Mouse (Mus musculus): ENCODE data around the gene Chrnb2.
A peak's percentile ranks its signal among the peaks of the same experiment; 100 is the strongest.

Gene Chrnb2

DNA sequence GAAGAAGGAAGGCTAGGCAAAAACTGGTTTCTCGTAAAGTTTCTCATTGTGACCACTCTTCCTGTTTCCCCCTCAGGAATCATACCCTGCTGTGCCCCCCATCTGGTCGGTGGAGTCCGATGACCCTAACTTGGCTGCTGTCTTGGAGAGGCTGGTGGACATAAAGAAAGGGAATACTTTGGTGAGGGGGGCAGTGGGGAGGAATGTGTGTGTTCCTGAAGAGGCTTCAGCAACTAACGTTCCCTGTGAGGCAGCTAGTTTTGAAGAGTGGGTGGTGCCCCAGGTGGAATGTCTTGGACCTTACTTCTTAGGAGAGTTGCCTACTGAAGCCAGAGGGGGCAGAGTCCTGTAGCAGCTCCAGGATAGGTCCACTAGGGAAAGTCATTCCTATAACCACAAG is 11.6 kb upstream of the Chrnb2 start:
- no peak for DNase-seq

DNA sequence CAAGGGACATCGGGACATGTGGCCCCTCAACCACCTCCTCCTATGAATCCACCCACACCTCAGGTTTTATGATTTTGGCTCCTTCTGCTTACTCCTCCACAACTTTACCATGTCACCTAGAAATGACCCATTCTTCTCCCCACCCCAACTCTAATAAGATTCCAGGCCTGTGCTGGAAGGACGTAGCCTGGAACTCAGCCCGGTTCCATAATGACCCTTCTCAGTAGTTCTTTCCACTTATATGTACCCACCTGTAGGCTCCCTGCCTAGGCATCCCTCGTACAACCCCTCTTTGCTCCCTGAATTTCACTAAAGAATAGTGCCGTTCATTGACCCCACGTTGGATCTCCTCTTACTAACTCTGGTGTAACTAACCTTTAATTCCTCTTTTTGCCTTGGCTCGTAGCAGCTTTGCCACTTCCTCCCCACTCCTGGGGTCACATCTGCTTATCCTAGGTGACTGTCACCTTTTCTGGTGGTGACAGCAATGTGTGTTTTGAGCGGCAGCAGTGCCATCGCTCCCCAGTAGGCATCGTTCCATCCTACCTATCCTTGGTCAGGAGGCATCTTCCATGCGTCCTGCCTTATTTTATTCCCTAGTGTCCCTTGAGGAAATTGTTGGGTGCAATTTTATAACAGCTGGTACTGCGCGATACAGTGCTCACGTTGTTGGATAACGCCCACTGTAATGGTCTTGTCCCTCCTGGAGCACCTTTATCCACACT is 10.0 kb upstream of the Chrnb2 start:
- no peak for DNase-seq

DNA sequence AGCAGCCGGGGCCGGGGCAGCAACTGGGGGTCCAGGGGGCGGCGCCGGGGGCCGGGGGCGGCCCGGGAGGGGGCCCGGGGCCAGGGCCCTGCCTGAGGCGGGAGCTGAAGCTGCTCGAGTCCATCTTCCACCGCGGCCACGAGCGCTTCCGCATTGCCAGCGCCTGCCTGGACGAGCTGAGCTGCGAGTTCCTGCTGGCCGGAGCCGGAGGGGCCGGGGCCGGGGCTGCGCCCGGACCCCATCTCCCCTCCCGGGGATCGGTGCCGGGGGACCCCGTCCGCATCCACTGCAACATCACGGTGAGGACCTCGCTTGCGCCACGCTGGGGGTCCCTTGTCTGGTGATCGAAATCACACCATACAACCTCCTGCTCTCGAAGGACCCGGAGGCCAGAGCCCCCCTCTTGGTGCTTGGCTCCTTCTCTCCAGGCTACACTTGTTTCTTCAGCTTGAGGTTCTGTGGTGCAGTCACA is 9.3 kb upstream of the Chrnb2 start:
- peak; percentile 46 to 49 for DNase-seq

DNA sequence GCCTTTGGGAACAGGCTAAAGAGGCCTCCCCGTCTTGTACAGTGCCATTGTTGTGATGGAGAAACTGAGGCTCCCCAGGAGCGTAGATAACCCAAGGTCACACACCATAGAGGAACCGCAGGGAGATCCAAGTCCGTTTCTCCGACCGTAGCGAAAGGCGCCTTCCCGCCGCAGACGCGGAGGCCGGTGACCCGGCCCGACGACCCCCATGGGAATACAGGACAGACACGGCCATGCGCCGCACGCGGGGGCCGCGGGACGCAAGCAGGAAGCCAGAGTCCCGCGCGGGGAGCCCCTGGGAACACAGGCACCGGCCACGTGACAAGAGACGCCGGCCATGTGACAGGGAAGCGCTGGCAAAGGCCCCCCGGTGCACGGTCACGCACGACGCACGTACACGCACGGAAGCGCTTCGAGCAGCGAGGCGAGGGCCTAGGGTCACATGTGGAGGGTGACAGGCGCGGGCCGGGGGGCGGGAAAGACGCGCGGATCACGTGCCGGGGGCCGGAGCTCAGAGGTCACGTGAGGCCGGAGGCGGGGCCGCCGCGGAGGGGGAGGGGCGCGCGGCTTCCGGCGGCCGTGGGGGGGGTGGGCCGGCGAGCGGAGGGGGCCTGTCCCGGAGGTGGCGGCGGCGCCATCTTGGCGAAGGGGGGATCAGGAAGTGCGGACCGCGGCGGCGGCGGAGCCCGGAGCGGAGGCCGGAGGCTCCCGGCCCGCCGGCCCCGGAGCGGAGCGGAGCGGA is 8.7 kb upstream of the Chrnb2 start, which contains the start of gene Ube2q1:
Gene Ube2q1 (plus strand): TSS at position 649 of the 742 bp plus-strand sequence.
- peak; percentile 95 to 98 for DNase-seq

DNA sequence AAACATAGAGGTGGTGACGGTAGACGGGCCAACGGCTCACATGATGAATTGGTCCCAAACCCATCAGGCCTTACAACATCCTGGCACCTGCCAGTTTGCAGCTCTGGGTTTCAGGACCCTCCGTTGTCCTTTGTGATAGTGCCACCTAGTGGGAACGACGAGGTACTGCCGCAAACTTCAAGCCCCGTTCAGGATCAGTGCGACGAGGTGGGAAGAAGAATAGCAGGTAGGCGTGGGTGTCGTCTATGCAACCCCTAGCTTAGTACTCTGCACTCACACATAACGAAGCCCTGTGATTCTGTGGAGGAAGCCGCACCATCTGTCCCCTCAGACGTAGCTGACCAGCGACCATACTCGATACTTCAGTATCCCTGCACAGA is 8.1 kb upstream of the Chrnb2 start:
- peak; percentile 87 to 89 for DNase-seq

DNA sequence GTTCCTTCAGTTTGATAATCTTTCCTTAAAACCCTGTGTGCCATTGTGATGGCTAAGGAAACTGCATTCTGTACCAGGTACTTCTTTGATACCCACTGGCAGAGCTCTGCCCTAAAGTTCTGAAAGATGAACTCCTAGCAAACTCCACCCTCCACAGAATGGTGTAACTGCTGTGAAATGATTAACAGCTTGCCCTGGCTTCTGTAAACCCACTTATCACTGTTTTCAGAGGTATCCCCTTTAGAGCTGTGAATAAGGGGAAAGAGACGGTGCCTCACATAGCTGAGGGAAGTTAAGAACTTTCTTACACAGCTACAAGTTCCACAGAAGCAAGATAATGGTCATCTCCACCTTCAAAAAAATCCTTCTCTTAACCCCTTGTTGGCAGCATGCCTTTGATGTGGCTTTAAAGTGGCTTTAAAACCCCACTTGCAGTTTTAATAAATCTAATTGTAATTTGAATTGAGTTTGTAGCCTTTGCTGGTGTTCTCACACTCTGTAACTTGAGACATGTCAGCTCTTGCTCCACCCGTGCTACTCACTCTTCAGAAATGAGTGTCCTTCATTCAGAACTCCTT is 6.1 kb upstream of the Chrnb2 start:
- no peak for DNase-seq

DNA sequence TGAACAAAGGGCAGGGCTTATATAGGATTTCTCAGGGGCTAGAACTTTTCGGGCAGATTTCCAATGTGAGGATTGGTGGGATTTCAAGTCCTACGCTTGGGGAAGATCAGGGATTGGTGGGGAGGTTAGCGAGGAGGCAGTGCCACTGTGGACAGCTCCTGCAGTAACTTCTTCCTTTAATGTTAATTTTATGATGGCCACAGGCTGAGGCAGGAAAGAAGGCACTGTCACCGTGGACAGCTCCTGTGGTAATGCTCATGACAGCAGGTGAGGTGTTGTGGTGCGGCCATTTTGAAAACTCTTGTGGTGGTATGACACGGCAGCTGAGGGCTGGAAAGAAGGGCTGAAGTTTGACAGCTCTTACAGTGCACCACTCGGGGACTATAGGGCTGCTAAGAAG is 5.2 kb upstream of the Chrnb2 start:
- DNase-seq, result no peak

DNA sequence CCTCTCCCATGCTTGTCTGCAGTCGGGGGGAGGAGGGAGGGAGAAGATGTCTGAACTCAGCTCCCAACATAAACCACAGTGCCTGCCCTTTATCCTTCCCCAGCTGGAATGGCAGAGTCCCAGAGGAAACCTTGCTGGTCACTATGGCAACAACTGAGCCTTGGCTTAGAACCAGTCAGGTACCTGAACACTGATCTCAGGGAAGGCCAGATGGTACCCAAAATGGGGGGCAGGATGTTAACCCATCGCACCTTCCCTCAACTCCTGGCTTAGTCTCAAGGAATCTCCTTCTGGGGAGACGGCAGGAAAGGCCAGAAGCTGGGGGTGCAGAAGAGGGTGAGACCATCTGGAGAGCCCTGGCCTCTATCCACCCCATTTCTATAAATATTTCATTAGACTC is 4.6 kb downstream of the Chrnb2 start:
- peak; percentile 82 to 86 for DNase-seq

DNA sequence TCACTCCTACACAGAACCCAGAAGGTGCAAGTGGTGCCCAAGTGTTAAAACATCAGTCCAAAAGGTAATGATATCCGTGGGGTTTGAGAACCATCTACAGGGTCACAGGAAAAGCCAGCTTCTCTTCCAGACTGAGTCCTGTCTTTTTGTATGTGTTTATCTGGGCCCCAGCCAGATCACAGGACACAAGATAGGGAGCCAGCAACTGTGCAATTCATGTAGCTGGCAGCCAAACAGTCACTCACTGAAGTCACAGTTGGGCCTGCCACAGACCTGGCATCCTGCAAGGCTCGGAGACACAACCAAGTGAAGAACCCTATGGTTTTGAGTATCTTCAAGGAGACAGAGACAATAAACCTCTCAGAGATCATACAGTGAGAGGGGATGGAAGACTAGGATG is 6.6 kb downstream of the Chrnb2 start:
- peak; percentile 49 for DNase-seq

DNA sequence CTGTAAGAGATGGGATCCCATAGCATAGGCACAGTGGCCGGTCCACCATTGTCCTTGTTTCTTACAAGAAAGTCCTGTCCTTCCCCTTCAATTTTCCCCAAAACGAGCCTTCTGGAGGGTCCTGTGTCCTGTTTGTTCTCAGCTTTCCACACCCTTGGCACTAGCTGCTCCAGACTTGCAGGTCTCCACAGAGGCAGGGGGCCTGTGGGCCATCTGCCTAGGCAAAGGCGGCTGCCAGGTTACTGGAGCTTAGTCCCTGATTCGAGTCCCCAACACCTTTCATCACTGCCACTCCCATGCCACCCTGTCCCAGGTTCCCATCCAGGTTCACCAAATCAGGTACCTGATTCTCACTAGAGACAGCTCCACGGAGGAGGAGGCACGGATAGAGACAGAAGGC is 9.1 kb downstream of the Chrnb2 start:
- DNase-seq, result peak; percentile 59 to 61

DNA sequence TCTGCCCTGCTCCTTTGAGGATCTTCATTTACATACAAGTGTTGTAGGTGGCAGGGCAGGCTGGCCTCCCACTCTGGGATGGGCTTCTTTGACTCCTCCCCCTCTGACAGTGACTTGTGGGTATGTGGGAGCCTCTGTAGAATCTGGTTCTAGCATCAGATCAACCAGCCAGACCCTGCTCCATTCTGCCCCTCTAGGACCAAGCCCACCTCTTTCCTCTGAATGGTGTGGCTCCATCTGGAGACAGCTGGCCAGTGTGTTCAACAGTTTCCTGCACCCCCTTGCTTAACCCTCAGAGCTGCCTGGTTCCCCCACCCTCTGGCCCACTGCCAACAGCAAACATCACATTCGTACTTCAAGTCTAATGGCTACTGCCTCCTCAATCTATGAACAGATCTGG is 12.1 kb downstream of the Chrnb2 start:
- DNase-seq, result no peak

DNA sequence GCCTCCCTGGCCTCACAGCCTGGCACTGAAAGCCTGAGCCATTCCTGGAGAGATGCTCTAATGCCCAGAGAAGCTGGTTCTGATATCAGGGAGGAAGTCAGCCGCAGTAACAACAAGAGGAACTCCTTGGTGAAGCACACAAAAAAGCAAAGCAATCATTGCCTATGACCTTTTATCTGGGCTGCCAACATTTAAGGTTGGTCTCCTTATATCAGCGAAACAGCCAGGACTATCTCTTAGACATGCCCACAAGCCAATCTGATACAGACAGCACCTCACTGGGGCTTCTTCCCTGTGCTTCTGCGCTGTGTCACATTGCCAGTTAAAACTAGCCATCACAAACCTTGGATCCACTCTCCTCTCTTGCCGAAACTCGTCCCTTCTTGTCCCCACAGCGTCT is 25.9 kb downstream of the Chrnb2 start:
- DNase-seq, result no peak

DNA sequence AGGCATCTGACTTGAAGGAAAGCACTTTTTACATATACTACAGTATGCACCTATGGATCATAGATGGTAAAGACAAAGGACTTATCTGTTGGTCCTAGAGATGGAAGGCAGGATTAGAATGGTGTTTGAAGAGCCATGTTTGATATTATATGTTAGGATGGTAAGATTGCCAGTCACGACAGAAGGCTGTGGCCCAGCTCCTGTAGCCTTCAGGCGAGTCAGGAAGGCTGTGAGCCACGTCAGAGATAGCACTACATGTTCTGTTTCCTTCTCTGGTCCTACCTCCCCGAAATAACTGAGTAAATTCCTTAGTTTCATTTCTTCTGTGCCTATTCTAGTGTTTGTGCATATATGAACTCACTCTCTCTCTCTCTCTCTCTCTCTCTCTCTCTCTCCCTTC is 32.3 kb downstream of the Chrnb2 start:
- no peak for DNase-seq

DNA sequence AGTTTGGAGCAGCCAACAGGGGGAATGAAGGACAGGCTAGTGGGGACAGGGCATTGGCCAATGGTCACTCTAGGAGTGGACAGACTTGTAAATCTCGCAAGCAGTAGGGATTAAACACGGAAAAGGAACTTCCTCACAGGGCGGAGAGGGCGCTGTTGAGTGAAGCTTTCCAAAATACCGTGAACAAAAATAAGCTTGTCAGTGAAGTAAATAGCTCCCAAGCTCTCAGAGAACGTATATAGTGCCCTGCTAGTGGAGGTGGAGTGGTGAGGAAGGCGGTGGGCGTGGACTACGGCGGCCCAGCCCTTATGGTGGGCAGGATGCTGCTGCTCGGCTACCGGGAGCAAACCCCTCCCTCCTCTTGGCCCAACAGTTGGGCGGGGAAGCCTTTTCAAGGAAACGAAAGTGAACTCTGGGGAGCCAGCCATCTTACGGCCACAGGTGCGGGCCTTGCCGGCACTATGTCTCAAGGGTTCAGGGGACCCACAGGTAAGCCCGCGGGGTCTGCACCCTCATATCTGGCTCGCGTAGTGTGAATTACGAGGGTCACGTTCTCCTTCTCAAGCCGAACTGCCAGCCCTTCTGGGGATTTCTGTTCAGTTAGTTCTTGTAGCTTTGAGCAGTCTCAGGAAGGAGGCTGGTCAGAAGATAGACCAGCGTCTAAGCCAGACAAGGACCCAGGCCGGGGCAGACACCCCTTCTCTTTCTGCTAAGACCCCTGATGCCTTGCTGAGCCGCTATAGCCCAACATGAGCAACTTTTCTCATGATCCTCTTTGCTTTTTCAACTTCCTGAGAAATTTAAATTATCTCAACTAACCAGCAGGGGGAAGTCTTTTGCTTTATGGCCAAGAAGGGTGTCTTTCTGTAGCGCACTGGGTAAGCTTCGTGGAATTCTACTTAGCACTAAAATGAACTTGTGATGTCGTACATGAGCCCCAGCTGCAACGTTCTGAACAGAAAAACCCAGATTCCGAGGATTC is 33.8 kb downstream of the Chrnb2 start:
- DNase-seq, result peak; percentile 37 to 38

DNA sequence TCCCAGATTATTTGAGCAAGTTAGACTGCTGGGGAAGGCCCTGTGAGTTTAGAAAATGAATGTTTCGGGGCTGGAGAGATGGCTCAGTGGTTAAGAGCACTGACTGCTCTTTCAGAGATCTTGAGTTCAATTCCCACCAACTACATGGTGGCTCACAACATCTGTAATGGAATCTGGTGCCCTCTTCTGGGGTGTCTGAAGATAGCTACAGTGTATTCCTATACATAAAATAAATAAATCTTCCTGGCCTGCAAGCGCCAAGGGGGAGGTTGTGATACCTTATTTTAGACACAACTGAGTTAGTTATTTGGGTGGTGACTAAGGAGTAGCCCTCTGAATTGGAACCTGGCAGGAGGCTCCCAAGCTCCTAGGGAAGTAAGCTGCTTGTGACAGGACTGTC is 35.6 kb downstream of the Chrnb2 start:
- DNase-seq, result no peak

DNA sequence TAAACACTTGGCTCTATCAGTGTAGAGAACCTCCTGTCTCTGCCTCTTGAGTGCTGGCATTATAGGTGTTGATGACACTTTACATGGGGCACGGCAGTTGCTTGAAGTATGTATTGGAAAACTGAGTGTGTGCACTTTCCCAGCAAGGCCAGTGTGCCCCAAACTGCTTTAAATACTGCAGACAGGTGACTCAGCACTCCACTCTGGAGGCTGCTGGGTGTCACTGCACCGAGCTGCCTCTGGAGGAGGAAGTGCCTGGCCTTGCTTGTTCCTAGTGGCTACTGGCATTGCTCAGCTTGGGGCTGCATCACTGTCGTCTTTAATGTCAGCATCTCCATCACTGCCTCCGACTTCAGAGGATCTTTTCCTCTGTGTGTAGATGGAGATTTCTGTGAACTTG is 37.4 kb downstream of the Chrnb2 start:
- DNase-seq, result peak; percentile 33 to 35

DNA sequence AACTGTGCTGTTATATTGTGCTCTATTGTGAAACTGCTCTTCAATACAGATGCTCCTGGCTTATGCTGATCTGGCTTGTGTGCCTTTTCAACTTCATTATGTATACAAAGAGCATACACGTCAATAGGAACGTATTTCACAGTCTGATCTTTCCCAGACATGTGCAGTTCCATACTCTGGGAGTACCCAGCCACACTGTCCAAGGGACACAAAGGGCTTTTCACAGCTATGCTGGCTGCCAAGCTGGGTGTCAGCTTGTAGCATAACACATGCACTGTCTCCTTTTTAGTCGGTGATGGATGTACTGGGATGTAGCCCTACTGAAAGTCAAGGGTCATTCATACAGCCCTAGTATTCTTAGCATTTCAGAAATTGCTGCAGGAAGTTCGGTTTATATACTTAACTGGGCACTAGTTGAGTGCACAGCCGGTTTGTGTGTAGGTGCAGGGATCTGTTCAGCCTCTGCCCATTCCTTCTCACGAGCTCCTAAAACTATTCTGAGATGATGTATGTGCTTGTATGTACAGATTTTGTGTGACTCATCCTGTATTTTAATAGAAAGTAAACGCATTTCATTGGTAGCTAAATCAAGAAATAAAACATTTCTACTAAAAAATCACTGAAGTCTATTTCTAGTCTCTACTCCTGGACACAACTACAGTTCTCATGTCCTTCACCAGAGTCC is 40.9 kb downstream of the Chrnb2 start:
- no peak for DNase-seq

DNA sequence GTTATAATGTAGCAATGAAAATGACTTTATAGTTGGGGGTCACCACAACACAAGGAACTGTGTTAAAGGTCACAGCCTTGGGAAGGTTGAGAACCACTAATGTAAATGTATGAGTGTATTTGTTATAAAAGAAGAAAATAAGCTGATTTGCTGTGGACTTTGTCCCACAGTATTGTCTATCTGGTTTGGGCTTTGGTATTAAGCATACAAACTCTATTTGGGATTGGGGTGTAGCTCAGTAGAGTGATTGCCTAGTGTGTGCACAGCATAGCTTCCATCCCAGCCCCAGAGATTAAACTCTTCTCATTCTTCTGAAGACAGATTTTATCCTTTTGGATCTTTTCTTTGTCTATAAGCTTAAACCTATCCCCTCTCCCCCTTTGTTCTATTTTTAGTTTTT is 42.4 kb downstream of the Chrnb2 start:
- no peak for DNase-seq

DNA sequence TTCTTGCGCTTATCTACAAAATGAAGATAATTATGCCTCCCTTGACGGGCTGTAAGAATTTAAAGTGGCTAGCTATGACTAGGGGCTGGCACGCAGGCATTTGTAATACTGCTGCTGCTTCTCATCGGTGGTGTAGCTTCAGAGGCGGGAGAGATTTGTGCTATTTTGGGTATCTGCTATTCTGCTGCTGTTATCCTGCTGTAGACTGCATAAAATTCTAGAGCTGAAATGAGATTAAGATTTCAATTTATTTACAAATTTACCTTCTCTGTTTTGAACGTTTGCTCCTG is 48.5 kb downstream of the Chrnb2 start:
- DNase-seq, result no peak

DNA sequence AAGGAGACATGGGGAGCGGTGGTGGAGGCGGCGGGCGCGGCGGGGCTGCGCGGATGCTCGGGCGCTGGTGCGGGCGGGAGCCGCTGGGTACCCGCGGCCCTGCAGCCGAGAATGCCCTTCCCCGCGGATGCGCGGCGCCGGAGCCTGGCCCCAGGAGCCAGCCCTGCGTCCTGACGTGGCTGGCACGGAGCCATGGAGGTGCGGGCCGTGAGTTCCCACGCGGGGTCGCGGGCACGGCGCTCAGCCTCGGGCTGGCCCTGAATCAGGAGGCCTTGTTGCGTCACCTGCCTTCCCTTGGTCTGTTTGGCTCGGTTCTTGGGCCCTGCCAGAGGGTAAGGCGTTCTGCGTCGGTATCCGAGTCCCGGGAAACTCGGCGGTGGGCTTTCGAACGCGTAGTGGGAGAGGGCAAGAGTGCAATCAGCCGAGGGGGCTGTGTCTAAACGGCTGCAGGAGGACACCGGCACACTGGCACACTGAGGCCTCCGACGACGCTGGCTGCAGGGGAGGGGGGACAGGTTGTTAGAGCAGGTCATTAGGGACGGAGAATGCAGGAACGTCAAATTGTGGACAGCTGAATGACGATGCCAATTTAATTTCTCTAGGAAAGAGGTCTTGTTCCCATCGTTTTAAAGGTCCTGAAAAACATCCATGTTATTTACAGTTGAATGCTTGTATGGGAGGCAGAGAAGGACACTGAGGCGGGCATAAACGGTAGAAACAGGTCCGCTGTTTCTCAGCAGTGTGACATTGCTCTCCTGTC is 49.0 kb downstream of the Chrnb2 start:
- DNase-seq, result peak; percentile 69 to 74

DNA sequence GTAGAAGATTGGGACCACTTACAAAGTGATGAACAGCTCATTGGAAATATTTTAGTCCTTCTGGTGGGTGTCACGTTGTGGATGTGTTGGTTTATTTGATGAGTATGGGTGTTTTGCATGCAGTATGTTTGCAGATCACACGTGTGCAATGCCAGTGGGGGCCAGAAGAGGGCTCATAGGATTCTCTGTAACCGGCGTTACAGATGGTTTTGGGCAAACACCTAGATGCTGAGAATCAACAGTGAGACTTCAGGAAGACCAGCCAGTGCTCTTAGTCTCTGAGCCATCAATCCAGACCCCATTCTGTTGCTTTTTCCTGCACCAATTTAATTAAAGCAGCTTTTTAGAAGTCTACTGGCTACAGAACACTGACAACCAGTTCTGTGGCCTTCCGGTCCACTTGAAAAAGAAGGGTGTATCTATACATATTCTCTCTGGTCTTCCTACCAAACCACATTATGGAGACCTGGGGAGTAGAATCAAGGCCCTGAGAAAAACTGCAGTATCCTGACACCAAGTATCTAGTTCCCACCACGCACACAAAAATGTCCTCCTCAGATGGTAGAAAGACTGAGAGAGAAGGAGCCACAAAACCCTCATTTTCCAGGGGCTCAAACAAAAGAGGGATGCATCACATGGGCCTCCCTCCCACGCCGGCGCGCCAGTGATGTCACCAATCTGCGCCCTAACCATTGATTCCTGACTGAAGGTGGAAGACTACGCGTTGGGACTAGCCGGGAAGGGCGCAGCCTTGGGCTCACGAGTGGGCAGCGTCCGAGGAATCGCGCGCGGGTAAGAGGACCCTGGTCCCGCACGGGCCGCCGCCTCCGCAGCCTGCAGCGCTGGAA is 49.8 kb downstream of the Chrnb2 start, which contains the start of gene Adar:
Gene Adar (plus strand): TSS at position 664 of the 848 bp plus-strand sequence.
- DNase-seq, result peak; percentile 89 to 91

Data from cerebellum, postnatal 36 days (tissue).